Mouse (Mus musculus): ENCODE measurements at regions not wholly inside any gene's neighbourhood (a gene's known extent, or its start where the extent isn't known, plus 50 kb on each side); places are given as distances from the start of the nearest gene placed in this dataset.

DNA sequence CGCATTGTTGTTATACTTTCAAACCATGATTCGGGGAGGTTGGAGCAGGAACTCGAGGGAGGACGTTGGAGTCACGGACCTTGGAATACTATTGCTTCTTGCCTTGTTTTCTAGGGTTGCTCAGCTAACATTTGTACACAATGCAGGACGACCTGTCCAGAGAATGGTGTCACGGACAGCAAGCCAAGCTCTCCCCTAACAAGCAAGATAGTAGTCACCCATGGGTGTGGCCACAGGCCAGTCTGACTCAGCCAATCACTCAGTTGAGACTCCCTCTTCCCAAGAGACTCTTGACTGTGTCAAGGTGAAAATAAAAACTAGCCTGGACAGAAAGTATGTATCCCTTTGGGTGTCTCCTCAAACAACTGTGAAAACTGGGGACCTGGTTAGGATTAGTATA is 291.2 kb upstream of the Tgfbr2 start:
- Histone ChIP-seq H3K27ac (replicated peaks) (no peak overlapping the region), H3K4me1 (0 out of 2 replicates have a peak, but pooled peaks cover 4% of the 10 kb centered on the region), H3K27me3 (no peaks in the 10 kb centered on the region), H3K4me3 (replicated peaks) (no peak overlapping the region), H3K36me3 (no peaks in the 10 kb centered on the region), H3K4me2 (replicated peaks) (no peak overlapping the region), H3K9me3 (replicated peaks) (no peaks in the 10 kb centered on the region), H3K9ac (no peak overlapping the region)
- ATAC-seq (ENCODE audit: insufficient number of reproducible peaks, low FRiP score, low TSS enrichment, low read depth): no peak
- 91% methylated on average over 7 of the region's 7 CpGs for WGBS

DNA sequence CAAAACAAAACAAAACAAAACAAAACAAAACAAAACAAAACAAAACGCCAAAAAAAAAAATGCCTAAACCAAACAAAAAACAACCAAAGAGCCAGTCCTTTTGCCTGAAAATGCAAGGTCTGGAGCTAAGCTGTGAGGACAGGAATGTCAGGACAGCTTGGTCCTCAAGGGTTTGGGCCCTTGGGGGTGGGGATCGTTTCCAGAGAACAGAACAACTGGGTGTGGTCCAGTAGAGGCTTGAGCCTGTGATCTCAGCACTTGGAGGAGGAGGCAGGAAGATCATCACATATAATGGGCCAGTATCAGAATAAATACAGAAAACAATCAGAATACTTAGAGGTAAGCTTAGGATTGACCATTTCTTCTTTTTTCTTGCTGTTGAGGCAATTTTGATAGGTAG is 289.5 kb upstream of the Tgfbr2 start:
- 64% methylated on average over 2 of the region's 2 CpGs for WGBS
- Histone ChIP-seq H3K9me3 (replicated peaks) (no peaks in the 10 kb centered on the region), H3K4me1 (0 out of 2 replicates have a peak, but pooled peaks cover 4% of the 10 kb centered on the region), H3K4me3 (replicated peaks) (no peak overlapping the region), H3K36me3 (no peaks in the 10 kb centered on the region), H3K27ac (replicated peaks) (no peak overlapping the region), H3K9ac (no peak overlapping the region), H3K27me3 (no peaks in the 10 kb centered on the region), H3K4me2 (replicated peaks) (no peak overlapping the region)
- ATAC-seq (ENCODE audit: insufficient number of reproducible peaks, low FRiP score, low TSS enrichment, low read depth): no peak

DNA sequence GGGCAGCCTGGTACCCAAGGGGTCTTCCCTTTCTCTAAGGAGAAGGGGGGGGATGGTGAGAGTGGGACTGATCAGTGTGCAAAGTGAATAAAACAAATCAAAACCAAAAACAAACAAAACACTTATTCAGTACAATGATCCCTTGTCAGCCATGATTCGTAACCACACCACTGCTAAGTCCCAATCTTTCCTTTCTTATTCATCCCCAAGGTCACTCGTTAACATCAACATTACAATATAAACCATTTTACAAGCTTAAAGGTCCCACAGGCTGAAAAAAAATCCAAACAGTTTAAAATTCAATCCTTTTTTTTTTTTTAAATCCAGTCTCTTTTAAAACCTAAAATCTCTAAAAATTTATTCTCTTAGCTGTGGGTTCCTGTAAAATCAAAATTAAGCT is 287.1 kb upstream of the Tgfbr2 start:
- 83% methylated on average over 2 of the region's 2 CpGs for WGBS
- Histone ChIP-seq H3K9ac (no peak overlapping the region), H3K4me1 (no peaks in the 10 kb centered on the region), H3K36me3 (no peaks in the 10 kb centered on the region), H3K4me2 (replicated peaks) (no peak overlapping the region), H3K9me3 (replicated peaks) (no peaks in the 10 kb centered on the region), H3K27ac (replicated peaks) (no peak overlapping the region), H3K27me3 (no peaks in the 10 kb centered on the region), H3K4me3 (replicated peaks) (no peak overlapping the region)
- ATAC-seq (ENCODE audit: insufficient number of reproducible peaks, low FRiP score, low TSS enrichment, low read depth): no peak

DNA sequence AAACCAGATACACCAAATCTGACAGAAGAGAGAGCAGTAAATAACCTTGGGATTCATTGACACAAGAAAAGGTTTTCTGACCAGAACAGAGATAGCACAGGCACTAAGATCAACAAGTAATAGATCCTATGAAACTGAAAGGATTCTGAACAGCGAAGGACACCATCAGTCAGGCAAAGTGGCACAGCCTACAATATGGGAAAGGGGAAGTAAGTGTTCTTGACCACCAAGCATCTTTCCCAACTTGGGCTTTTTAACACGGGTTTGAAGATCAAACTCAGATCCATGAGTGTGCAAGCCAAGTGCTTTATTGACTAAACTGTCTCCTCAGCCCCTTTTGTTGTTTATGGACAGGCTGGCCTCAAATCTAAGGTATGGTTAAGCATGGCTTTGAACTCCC is 284.9 kb upstream of the Tgfbr2 start:
- Histone ChIP-seq H3K27ac (replicated peaks) (no peak overlapping the region), H3K36me3 (no peaks in the 10 kb centered on the region), H3K4me3 (replicated peaks) (no peak overlapping the region), H3K27me3 (no peaks in the 10 kb centered on the region), H3K9ac (no peak overlapping the region), H3K9me3 (replicated peaks) (no peaks in the 10 kb centered on the region), H3K4me2 (replicated peaks) (no peak overlapping the region), H3K4me1 (no peaks in the 10 kb centered on the region)
- 89% methylated on average over 2 of the region's 2 CpGs for WGBS
- no peak for ATAC-seq (ENCODE audit: insufficient number of reproducible peaks, low FRiP score, low TSS enrichment, low read depth)

DNA sequence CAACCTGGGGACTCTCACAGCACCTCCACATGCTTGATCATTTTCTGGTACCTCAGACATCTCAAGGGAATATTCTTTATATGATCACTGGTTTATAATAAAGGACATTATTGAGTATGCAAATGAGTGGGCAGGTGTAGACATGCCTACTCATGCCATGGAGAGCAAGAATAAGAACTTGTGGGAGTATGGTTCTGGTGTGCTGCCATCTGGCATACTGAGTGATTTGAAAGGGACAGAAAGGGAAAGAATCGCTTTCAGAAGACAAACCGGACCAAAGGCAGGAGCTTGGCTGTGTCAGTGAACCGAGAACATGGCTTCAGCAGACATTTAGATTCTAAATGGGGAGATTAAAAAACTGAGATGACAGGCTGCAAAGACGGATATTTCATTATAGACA is 276.9 kb upstream of the Tgfbr2 start:
- H3K36me3 ChIP-seq: no peaks in the 10 kb centered on the region
- no peak overlapping the region for H3K9ac ChIP-seq
- no peak overlapping the region for H3K27ac ChIP-seq (replicated peaks)
- no peak overlapping the region for H3K4me2 ChIP-seq (replicated peaks)
- 82% methylated on average over 4 of the region's 4 CpGs for WGBS
- ATAC-seq (ENCODE audit: insufficient number of reproducible peaks, low FRiP score, low TSS enrichment, low read depth): peak; percentile 39; the same call in 1 of the 2 replicates
- no peaks in the 10 kb centered on the region for H3K9me3 ChIP-seq (replicated peaks)
- H3K27me3 ChIP-seq: no peaks in the 10 kb centered on the region
- H3K4me3 ChIP-seq (replicated peaks): no peak overlapping the region
- H3K4me1 ChIP-seq: no peaks in the 10 kb centered on the region

DNA sequence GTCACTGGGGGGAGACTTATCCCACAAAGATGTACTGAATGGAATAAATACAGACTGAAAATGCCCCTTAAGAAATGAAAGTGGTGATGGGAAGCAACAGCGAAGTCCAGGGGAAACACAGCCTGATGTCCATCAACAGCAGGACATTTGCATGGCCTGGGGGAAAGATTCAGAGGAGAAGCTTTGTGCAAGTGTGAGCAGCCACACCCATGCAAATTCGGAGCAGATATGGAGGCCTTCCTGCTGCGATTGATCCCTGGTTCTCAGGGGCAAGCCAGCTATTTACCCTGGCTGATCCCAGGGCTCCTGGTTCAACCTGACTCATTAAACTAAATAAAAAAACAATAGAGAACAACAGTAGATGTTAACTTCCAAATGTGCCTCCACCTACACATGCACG is 275.7 kb upstream of the Tgfbr2 start:
- H3K4me2 ChIP-seq (replicated peaks): no peak overlapping the region
- 75% methylated on average over 4 of the region's 4 CpGs for WGBS

DNA sequence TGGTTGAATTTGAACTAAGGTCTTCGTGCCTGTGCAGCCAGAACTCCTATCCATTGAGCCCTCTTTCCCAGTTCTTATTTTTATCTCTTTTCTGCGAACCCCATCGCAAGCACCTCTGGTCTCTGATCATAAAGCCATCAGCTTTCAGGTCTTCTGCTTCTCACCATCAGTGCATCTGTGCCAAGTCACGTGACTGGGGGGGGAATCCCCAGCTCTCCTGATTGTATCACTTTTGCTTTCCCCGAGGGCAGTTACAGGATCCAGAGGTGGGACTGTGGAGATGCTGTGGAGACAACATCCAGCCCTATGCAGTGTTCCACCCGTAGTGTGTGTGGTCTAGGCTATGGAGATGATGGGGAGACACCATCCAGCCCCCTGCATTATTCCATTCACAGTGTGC is 272.6 kb upstream of the Tgfbr2 start:
- 78% methylated on average over 6 of the region's 6 CpGs for WGBS
- H3K27ac ChIP-seq (replicated peaks): no peak overlapping the region
- no peak overlapping the region for H3K4me2 ChIP-seq (replicated peaks)
- no peaks in the 10 kb centered on the region for H3K36me3 ChIP-seq
- no peak overlapping the region for H3K9ac ChIP-seq
- H3K27me3 ChIP-seq: no peaks in the 10 kb centered on the region
- no peak overlapping the region for H3K4me3 ChIP-seq (replicated peaks)
- H3K4me1 ChIP-seq: no peaks in the 10 kb centered on the region
- H3K9me3 ChIP-seq (replicated peaks): no peaks in the 10 kb centered on the region
- no peak for ATAC-seq (ENCODE audit: insufficient number of reproducible peaks, low FRiP score, low TSS enrichment, low read depth)

More for the DNA sequence above, 275.7 kb upstream of the Tgfbr2 start:
- Histone ChIP-seq H3K9ac (no peak overlapping the region), H3K4me1 (no peaks in the 10 kb centered on the region), H3K36me3 (no peaks in the 10 kb centered on the region), H3K27me3 (no peaks in the 10 kb centered on the region), H3K27ac (replicated peaks) (no peak overlapping the region), H3K4me3 (replicated peaks) (no peak overlapping the region), H3K9me3 (replicated peaks) (no peaks in the 10 kb centered on the region)
- no peak for ATAC-seq (ENCODE audit: insufficient number of reproducible peaks, low FRiP score, low TSS enrichment, low read depth)

DNA sequence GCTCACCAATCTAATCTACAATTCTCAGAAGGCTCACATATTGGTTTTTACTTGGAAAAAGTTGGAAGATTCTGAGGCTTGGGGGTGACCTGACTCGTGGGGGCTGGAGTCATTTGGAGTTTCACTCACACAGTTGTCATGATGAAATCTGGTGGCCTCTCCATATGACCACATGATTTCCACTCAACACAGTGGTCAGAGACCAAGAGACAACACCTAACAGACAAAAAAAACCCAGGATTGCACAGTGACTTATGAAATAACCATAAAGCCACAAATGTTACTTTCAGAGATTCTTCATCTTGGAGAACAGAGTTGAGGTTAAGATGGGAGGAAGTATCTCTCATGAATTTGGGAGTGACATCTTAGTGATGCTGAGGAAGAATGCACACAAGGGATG is 263.4 kb upstream of the Tgfbr2 start:
- Histone ChIP-seq H3K9me3 (replicated peaks) (no peaks in the 10 kb centered on the region), H3K27me3 (no peaks in the 10 kb centered on the region), H3K4me2 (replicated peaks) (no peak overlapping the region), H3K27ac (replicated peaks) (no peak overlapping the region), H3K4me3 (replicated peaks) (no peak overlapping the region), H3K4me1 (no peaks in the 10 kb centered on the region), H3K36me3 (no peaks in the 10 kb centered on the region), H3K9ac (no peak overlapping the region)
- 71% methylated on average over 1 of the region's 1 CpGs for WGBS
- ATAC-seq (ENCODE audit: insufficient number of reproducible peaks, low FRiP score, low TSS enrichment, low read depth): no peak

DNA sequence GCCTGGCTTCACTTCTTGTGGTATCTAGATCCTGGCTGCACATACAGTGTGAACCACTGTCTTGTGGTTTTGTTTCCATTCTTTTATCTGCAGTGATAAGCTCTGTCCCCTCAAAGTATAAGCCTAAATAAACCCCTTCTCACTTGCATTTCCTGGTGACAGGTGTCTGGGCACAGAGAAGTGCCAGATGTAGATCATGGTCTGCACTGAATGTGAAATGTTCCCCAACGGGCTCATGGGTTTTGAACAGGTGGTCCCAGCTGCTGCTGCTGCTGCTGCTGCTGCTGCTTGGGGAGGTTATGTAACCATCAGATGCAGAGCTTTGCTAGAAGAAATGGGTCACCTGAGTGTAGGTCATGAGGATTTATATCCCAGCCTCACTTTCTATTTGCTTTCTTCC is 259.3 kb upstream of the Tgfbr2 start:
- WGBS: 89% methylated on average over 1 of the region's 1 CpGs
- no peak overlapping the region for H3K27ac ChIP-seq (replicated peaks)
- no peak overlapping the region for H3K4me3 ChIP-seq (replicated peaks)
- no peaks in the 10 kb centered on the region for H3K27me3 ChIP-seq
- no peaks in the 10 kb centered on the region for H3K4me1 ChIP-seq
- no peak overlapping the region for H3K9ac ChIP-seq
- no peak for ATAC-seq (ENCODE audit: insufficient number of reproducible peaks, low FRiP score, low TSS enrichment, low read depth)
- no peaks in the 10 kb centered on the region for H3K36me3 ChIP-seq
- H3K9me3 ChIP-seq (replicated peaks): no peaks in the 10 kb centered on the region
- no peak overlapping the region for H3K4me2 ChIP-seq (replicated peaks)

DNA sequence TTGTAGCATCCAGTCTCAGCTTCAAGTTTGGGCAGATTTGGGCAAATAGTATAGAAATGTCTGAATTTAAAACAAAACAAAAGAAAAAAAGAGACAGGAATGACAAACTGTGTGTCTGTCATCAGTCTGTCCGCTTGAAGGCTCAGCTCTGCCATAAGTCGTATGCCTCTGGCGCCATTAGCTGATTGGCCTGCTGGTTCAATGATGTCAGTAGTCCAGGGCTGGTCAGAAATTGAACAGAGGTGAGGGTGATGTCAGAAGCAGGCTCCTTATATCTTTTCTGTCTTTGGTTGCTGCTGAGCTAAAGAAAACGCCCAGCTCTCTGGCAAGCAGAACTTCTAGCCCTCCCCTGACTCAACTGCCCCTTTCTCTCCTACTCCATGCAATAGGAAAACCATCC is 253.9 kb upstream of the Tgfbr2 start:
- Histone ChIP-seq H3K4me2 (replicated peaks) (no peak overlapping the region), H3K9me3 (replicated peaks) (no peaks in the 10 kb centered on the region), H3K27ac (replicated peaks) (no peak overlapping the region), H3K9ac (no peak overlapping the region), H3K4me1 (no peaks in the 10 kb centered on the region), H3K4me3 (replicated peaks) (no peak overlapping the region), H3K36me3 (no peaks in the 10 kb centered on the region), H3K27me3 (no peaks in the 10 kb centered on the region)
- no peak for ATAC-seq (ENCODE audit: insufficient number of reproducible peaks, low FRiP score, low TSS enrichment, low read depth)
- WGBS: 77% methylated on average over 4 of the region's 4 CpGs

DNA sequence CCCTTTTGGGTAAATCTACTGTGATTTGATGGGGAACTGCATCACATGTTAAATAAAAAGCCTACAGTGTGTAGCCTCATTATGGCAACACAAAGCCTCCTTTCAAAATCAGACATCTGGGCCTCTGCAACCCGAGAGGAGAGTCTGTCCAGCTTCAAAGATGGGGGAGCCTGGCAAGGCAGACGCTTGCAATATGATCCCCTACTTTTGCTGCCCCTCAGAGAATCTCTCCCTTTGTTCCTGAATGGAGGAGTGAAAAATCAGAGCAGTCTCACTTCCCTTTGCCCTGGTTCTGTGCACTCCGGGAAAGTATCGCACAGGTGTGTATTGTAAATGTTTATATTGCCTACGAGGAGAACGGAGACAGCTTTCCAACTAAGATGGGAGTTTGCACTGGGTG is 253.3 kb upstream of the Tgfbr2 start:
- H3K4me3 ChIP-seq (replicated peaks): no peak overlapping the region
- H3K4me1 ChIP-seq: no peaks in the 10 kb centered on the region
- no peak overlapping the region for H3K9ac ChIP-seq
- no peaks in the 10 kb centered on the region for H3K27me3 ChIP-seq
- WGBS: 19% methylated on average over 6 of the region's 6 CpGs
- no peaks in the 10 kb centered on the region for H3K9me3 ChIP-seq (replicated peaks)
- no peaks in the 10 kb centered on the region for H3K36me3 ChIP-seq
- no peak overlapping the region for H3K4me2 ChIP-seq (replicated peaks)
- H3K27ac ChIP-seq (replicated peaks): no peak overlapping the region
- ATAC-seq (ENCODE audit: insufficient number of reproducible peaks, low FRiP score, low TSS enrichment, low read depth): no peak

DNA sequence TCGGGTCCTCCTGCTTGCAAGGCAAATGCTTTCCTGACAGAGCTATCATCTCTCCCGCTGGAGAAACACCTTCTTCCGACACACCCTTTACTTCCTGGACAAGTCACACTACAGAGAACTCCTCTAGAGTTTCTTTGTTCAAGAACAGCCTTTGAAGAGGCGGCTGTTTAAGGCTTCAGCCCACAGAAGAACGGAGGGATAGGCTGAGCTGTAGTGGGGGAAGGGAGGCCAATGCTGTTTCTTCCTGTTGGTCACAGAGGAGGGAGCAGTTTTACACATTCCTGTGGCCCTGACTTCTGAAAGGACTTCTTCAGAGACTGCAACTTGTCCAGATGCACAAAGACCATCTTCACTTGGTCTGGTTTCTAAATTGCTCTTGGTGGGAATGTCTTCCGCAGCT is 252.1 kb upstream of the Tgfbr2 start:
- no peak overlapping the region for H3K4me2 ChIP-seq (replicated peaks)
- no peaks in the 10 kb centered on the region for H3K9me3 ChIP-seq (replicated peaks)
- H3K27me3 ChIP-seq: no peaks in the 10 kb centered on the region
- no peak overlapping the region for H3K4me3 ChIP-seq (replicated peaks)
- no peaks in the 10 kb centered on the region for H3K36me3 ChIP-seq
- 0 out of 2 replicates have a peak, but pooled peaks cover 5% of the 10 kb centered on the region for H3K4me1 ChIP-seq
- no peak for ATAC-seq (ENCODE audit: insufficient number of reproducible peaks, low FRiP score, low TSS enrichment, low read depth)
- H3K9ac ChIP-seq: no peak overlapping the region
- H3K27ac ChIP-seq (replicated peaks): no peak overlapping the region
- 48% methylated on average over 6 of the region's 6 CpGs for WGBS

Measured in embryonic facial prominence, embryonic 15.5 days (tissue).